Mouse (Mus musculus) thymus, adult 2 months (tissue): ENCODE results near the gene Hoxb3.

ENCODE experiments used
- CTCF ChIP-seq: fragments of 200-500 bp; IDR thresholded peaks from 2 replicates; pipeline ENCODE4 v1.5.1; 2012; ENCODE audit warnings: mild to moderate bottlenecking, control low read depth, low read length, moderate library complexity, borderline replicate concordance; ENCODE audit not compliant: control insufficient read depth, poor library complexity, insufficient read depth; ENCODE audit errors: extremely low read depth
- POLR2A ChIP-seq: fragments of 200-500 bp; IDR thresholded peaks from 2 replicates; pipeline ENCODE4 v1.6.1; 2012; ENCODE audit warnings: mild to moderate bottlenecking, low read length, control low read depth, moderate library complexity; ENCODE audit not compliant: control insufficient read depth, poor library complexity, insufficient read depth; ENCODE audit errors: extremely low read depth

GRCm38 (mm10) chr11:96366092-96367041 lies 43.2 kb downstream of the Hoxb3 start:
- TF ChIP-seq CTCF (no peak), POLR2A (no peak)
